Mouse (Mus musculus): ENCODE data around the gene Foxn3.

DNA sequence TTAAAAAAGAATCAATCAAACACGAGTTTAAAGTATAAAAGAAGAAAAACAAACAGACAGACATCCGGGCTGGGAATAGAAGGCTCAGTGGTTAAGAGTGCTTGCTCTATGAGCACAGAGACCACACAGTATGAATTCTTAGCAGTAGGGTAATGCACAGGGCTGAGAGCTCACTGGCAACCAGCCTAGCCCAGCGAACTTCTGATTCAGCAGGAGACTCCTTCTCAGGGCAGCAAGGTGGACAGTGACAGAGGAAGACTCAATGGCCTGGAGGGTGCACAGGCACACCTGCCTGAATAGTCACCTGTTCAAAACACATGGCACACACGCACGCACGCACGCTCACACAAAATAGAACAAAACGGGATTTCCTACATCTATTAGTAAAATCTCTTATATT, 353.6 kb downstream of the Foxn3 start:
- no peak for TF ChIP-seq POLR2A (IDR thresholded peaks at IDR 0.05; ENCODE audit: extremely low read depth, insufficient read depth, low read length)
- TF ChIP-seq CTCF (IDR thresholded peaks at IDR 0.05; ENCODE audit: low read depth, low read length) = no peak

Measured in liver, adult 2 months (tissue).